Mouse (Mus musculus): ENCODE results near the gene Banp. TPM values are rescaled to one million over a fixed set of nuclear protein-coding genes. Genes with fewer than 3 reads are reported as not detected.

Banp gene
- polyA plus RNA-seq, 3 experiments from 2014 or later = 35.0 to 37.5 (median 36.2) TPM

GRCm38 (mm10) chr8:121927316-121927715 lies 22.2 kb upstream of the Banp start:
- peak; percentile 50 for ATAC-seq

DNA sequence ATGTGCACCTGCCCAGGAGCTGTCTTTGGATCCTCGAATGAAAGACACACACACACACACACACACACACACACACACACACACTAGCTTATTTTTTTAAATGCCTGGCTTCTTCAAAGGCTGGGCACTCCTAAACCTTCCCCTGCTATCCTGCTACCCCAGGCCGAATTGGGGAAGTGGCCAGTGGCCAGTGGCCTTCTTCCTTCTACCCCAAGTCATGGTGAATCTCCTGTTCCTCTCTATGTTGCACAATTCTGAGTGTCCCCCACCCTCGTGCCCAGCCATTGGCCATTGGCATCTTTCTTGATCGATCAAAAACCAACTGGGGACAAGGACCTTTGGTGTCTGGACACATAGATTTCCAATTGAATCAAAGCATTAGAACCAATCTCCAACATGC lies 19.5 kb upstream of the Banp start:
- no peak for ATAC-seq

GRCm38 (mm10) chr8:121931571-121931970 lies 18.0 kb upstream of the Banp start:
- ATAC-seq = no peak

DNA sequence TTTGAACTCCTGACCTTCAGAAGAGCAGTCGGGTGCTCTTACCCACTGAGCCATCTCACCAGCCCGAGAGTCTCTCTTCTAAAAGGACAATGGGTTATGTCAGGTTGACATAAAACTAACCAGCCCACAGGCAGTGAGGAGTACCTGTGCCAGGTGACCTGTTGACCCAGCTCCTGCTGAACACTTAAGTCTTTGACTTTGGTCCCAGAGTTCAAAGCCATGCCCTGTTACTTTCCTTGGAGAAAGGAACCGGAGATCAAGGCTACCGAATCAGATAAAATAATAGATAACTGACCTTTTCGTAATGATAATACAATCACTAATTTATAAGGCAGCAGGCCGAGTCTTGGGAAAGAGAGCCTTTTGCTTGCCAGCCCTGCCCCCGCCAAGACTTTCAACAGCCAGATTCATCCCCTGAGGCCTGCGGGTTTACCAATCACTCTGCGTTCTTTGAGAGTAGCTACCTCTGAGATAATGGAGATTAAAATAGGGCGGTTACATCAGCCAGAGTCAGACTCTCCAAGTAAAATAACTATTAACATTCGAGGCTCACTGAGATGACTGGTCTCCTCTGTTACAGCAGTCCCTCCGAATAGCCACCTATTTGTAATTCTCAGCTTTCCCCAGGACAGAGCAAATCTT lies 17.4 kb upstream of the Banp start:
- no peak for ATAC-seq

DNA sequence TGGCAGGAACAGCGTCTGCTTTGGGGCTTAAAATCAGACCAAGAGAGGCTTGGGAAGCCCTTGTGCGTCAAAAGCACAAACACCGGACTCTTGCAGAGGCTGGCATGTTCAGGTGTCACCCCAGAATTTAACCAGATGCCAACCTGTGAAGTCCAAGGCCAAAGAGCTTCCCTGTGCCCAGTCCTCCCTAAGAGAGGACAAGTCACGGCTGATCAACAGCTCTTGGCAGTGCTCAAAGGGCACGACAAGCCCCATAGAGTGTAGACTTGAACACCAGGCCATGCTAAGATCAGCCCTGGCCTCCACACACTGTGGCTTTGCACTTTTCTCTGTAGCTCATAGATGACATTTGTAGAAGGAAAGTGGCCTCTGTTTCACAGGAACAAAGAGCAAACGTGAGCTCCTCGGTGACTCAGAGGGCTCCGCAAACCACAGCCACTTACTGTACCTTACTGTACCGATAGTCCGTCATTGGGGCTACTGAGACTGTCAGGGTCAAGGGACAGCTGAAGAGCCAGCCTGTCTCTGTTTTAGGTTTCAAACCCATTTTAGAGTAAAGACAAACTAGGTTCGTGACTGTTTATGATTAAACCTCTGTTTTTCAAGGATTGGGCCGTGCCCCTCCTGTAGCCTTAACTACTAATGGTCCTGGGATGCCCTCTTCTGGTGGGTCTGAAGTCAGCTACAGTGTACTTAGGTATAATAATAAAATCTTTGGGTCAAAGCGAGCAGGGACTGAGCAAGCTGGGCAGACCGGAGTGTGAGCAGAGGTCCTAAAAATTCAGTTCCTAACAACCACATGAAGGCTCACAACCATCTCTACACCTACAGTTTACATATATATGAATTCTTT lies 16.7 kb upstream of the Banp start:
- ATAC-seq = no peak

- ATAC-seq = no peak
Measured at GRCm38 (mm10) chr8:121934506-121934905, 15.0 kb upstream of the Banp start.

DNA sequence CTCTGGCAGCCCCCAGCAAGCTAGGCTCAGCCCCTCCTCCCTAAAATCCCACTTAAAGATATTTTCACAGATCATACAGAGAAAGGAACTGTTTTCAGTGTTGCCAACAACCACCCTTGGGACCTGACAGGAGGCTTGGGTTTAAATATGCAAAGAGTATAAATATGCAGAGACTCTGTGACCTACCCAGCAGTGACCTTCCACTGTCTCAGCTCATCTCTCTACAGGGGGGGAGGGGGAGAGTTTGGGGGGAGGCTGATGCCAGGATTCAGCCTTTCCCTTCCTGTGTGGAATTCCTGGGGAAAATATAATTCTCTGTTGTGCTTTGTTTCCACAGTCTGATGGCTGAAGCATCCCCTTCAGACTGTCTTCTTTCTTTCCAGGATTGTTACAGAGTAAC lies 14.6 kb upstream of the Banp start:
- no peak for ATAC-seq

- ATAC-seq = no peak
Measured at GRCm38 (mm10) chr8:121935341-121936294, 13.9 kb upstream of the Banp start.

GRCm38 (mm10) chr8:121936391-121936790 lies 13.2 kb upstream of the Banp start:
- no peak for ATAC-seq

DNA sequence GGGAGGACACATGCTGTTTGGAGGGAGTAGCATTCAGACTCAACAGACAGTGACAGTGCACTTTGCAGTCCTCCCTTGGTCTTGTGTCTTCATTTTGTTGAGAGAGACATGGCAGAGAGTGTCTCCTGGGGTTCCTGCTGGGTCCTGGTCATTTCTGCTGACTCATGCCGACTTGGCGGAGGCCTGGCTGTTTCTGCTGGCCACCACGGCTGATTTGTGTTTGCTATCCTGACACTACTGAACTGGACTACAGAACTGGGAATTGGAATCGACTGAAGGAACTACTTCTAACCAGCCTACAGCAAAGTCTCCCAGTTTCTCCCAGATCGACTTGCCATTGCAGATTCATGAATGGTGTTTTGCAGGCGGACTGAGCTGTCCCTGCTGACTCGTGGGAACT lies 10.8 kb upstream of the Banp start:
- no peak for ATAC-seq

DNA sequence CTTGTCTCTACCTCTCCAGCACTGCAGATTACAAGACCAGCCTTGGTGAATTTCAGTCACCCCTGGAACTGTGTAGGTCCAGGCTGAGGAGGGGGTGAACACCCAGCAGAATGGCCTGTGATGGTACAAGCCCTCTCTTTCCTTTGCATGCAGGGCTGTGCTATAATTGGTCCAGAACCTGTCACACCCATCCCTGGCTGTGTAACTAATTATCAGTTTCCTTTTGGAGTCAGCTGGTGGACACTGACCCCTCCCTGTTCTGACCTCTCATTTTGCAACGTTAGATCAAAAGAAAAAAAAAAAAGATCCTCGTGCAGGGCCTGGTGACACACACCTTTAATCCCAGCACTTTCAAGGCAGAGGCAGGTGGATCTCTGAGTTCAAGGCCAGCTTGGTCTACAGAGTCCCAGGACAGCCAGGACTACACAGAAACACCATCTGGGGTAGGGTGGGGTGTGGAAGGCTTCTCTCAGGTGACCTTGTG lies 6.5 kb upstream of the Banp start:
- no peak for ATAC-seq

DNA sequence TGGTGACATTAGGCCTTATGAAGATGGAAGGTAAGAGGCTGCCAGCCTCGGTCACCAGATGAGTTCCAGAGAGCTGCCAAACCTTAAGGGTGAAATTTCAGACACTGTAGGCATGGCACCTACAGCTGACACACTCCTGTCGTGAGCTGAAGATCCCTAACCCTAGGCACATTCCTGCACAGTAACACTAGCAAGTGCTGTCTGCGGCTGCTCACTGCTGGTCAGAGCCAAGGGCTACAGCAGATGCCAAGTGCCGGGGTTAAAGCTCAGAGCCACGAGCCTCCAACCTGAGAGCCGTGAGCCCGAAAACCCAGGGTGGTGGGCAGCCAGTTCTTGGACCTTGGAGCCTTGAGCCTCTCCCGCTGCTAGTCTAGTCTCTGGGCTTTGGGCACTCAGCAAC lies 5.8 kb upstream of the Banp start:
- no peak for ATAC-seq

DNA sequence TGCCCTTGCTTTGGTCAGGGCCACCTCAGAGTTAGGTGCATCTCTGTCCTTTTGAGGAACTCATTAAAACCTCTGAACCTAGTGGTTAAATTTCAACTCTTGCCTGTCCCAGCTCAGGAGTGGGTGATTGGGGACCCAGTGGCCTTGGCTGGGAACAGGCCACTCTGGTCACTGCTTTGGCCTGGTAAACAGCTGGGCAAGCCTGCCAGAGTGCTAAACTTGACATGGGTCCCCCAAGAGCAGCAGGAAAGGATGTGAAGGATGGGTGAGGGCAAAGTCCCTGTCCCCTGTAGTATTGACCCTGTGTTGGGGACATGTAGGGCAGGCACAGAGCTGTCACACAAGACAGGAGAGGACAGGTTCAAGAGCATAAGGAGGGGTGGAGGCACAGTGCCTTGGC lies 4.7 kb upstream of the Banp start, which contains the start of gene Car5a:
Gene Car5a, minus strand, starts transcription at position 74 of the 400 bp plus-strand sequence.
- no peak for ATAC-seq

GRCm38 (mm10) chr8:121946351-121946750 lies 3.2 kb upstream of the Banp start:
- ATAC-seq = no peak

DNA sequence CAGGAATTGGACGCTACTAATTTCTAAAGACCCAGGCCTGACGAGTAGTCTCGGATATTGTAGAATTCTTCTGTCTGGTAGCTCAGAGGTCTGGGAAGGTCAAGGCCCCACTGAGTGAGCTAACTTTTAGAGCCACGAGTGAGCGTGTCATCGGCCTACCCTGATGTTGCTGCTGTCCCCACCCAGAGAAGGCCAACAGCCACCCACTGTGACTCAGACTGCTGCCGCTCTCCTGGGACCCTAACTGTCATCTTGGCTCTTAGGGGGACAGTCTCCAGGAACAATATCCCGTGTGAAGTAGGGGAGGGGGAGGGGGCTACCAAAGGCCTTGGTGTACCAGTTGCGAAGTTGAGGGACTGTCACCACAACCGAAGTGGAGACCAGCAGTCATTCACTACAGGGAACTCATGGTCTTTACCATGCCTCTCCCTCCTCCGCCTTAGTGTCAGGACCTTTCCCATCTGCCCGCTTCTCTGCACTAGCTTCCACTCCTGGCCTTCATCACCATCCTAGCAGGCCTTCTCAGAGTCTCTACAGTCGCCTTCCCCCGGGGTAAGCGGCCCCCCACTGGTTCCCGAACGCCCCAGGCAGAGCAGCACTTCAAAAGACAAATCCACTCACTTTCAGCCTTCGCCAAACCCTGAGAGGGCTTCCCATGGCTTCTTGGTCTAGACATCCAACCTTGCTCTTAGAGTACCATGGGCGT lies 2.4 kb upstream of the Banp start:
- ATAC-seq = no peak

GRCm38 (mm10) chr8:121947753-121948141 lies 1.8 kb upstream of the Banp start:
- peak; percentile 13 for ATAC-seq

GRCm38 (mm10) chr8:121948321-121949145 lies 1.0 kb upstream of the Banp start:
- ATAC-seq = no peak

DNA sequence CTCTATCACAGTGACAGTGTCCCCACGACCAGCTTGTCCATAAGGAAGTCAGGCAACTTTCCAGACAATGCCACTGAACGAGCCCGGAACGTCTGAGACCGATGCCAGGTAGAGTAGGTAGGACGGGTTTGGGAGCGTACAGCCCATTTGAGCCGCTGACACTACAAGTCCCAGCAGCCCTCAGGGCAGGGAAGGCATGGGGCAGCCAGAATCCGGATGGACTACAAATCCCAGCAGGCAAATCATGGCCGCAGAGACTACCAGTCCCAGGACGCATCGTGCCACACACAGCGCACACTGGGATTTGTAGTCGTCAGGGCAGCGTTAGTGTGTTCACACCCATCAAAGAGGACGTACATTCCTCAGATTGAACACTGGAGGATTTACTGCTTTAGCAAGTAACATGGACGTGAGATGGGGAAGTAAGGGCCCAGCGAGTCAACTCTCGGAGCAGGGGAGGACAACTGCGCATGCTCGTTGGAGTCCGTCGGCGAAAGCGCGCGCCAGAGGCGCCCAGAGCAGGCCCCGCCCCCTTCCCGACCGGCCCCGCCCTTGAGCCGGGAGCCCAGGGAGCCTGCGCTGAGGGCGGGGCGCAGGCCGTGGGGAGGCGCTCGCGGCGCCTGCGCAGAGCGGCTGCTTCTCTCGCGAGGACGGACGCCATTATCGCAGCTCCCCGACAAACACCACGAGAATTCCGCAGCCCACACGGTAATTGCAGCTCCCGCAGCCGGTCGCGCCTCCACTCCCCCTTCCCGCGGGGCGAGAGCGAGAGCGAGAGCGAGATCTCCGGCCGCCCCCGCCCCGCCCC lies 595 bp downstream of the Banp start:
- ATAC-seq = peak; percentile 88

GRCm38 (mm10) chr8:121950749-121951655 lies 1.5 kb downstream of the Banp start:
- ATAC-seq = peak; percentile 3
